Mouse (Mus musculus): ENCODE results near the gene Wasf1.
A peak's percentile ranks its signal among the peaks of the same experiment; 100 is the strongest.

Wasf1 gene

GRCm38 (mm10) chr10:40882831-40883643 is at the start of gene Wasf1, which contains the start of gene Cdc40:
Gene Wasf1, plus strand, starts transcription at chr10:40883475.
Gene Cdc40, minus strand, starts transcription at chr10:40883311.
- DNase-seq (ENCODE audit: low spot score in 2 of 2): peak; percentile 87

DNA sequence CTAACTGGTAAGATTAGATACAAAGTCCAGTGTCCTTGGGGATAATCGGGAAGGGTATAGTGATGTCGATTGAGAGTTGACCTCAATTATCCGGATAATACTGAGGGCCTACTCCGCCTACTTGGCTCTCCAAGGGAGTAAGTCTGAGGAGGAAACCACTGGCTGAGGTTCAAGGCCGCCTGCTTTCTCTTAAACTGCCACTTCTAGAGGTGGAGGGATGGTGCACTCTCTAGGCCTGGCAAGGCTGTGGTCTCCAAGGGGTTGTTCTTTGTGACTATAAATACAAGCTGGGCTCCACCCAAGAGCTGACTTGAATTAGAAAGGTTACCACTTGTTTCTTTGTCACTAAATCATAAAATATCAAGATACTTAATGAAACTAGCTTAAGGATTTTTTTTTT is 43.2 kb upstream of the Wasf1 start:
- no peak for DNase-seq (ENCODE audit: low spot score in 2 of 2)

DNA sequence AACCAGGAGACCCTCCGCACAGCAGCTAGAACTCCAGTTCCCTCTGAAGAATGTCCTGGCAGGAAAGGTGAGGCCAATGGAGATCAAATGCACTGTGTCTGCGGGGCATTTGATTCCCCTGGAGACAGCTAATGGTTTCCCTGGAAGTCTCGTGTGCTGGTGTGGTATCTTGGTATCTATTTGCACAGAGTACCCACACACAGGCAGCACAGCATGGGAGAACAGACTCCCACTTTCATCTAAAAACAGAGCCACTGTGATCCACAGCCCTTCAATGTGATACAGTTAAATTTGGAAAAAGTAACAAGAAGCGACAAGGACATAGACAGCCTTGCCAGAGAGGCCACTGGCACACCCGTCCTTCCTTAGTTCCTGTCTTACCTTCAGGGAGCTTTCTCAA is 39.4 kb upstream of the Wasf1 start:
- no peak for DNase-seq (ENCODE audit: low spot score in 2 of 2)

DNA sequence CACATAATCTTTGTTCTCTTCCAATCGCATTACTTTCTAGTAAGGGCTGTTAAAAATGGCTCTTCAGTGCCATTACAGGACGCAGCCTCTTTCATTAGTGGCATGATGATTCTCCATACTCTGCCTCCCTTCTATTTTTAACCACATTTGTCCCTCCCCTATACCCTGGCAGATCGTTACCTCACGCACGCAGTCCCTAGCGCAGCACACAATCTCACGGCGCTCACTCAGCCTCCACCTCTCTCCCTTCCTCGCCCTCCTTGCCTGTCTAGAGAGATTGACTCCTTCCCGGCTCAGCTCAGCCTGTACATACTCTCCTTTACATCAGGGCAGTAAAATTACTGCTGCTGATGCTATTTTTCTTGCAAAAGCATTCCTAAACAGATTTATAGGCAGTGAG is 38.7 kb upstream of the Wasf1 start:
- DNase-seq (ENCODE audit: low spot score in 2 of 2): no peak

GRCm38 (mm10) chr10:40845626-40846025 is 37.6 kb upstream of the Wasf1 start:
- no peak for DNase-seq (ENCODE audit: low spot score in 2 of 2)

DNA sequence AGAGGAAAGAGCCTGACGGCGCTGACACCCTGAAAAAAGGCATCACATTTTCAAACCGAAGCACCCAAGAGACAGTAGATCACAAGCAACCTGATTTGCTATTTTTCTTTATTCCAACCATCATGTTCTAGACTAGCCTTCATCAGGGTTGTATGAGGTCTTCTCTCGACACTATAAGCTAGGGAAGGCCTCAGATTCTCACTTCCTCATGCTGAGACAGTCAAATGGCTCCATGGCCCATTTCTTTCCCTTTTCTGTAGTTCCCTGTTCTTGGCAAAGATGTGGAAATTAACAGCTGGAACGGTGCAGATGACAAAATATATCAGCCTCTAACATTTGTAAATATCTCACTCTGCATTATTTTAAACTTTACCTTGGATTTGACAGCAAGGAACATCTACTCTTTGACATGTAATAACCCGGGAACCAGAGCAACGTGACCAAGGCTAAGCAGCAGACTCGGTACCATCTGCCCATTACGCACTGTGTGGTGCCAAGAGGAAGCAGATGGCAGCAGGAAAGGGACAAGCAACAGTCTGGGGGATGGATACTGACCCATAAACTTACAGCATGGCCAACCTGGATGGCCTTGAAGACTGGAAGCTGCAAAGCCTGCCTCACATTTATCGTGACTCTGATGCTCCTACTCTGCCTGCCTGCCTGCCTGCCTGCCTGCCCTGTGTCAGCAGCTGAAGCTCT is 36.0 kb upstream of the Wasf1 start:
- no peak for DNase-seq (ENCODE audit: low spot score in 2 of 2)

DNA sequence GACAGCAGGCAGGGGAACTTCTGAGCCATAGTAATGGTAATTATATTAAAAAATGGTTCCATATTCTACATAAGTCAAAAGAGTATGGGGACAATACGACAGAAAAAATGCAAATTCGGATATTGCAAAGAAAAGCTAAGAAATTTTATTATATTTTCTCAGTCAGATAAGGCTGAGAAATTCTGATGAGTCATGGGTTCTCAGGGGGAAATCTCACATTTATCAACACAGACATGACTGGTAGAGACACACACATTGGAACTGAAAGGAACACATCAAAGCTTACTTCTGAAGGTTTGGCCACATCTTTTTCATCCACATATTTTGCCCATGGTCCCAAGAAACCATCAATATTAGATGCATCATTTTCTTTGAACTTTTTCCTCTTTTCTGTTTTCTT is 32.6 kb upstream of the Wasf1 start:
- DNase-seq (ENCODE audit: low spot score in 2 of 2): no peak

DNA sequence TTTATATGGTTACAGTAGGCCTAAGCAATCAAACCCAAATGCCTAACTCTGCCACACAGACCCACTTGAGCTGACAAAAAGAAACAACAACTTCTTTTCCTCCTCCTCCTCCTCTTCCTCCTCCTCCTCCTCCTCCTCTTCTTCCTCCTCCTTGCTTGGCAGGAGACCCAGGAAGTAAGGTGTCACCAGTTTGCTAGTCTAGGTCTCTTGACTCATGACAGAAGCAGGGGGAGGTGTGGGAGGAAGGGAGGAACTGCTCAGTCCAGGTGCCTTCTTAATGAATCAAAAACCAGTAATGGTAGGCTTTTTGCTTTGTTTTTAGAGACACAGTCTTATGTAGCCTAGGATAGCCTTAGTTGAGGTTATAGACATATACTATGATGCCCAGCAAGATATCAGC is 32.1 kb upstream of the Wasf1 start:
- no peak for DNase-seq (ENCODE audit: low spot score in 2 of 2)

DNA sequence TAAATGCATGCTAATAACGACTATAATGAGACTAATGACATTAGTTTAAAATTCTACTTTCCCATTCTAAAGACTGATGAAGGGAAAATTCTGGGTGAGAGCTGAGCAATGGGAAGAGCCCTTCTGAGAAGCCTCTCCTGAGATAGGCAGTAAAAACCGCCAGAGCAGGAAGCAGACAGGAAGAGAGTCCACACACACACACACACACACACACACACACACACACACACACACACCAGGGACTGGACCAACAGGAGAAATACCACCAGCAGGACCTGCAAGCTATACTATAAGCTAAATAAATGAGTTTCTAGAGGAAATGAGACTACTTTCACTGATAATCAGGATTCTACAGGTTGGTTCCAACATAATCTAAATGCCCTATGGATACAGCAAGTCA is 27.7 kb upstream of the Wasf1 start:
- no peak for DNase-seq (ENCODE audit: low spot score in 2 of 2)

DNA sequence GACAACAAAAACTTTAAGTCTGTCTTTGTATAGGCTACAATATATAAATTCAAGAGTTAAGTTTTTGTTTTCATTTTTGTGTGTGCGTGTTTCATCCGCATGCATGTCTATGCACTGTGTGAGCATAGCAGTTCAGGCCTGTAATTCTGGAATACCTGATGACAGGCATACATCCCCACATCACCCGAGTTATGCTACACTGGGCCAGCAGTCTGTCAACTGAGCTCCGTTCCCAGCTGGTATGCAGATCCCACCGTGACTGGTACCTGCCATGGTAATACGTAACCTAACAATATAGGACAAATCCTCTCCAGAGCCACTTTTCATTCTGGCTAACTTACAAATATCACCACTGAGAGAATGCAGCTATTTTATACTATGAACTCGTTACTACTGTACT is 26.6 kb upstream of the Wasf1 start:
- no peak for DNase-seq (ENCODE audit: low spot score in 2 of 2)

- DNase-seq (ENCODE audit: low spot score in 2 of 2): no peak
These were observed 25.7 kb upstream of the Wasf1 start for GRCm38 (mm10) chr10:40857599-40857998.

- no peak for DNase-seq (ENCODE audit: low spot score in 2 of 2)
These were observed 15.2 kb upstream of the Wasf1 start for GRCm38 (mm10) chr10:40868081-40868480.

GRCm38 (mm10) chr10:40871301-40871700 is 12.0 kb upstream of the Wasf1 start:
- DNase-seq (ENCODE audit: low spot score in 2 of 2): no peak

- DNase-seq (ENCODE audit: low spot score in 2 of 2): no peak
These were observed 11.2 kb upstream of the Wasf1 start for GRCm38 (mm10) chr10:40872052-40872451.

GRCm38 (mm10) chr10:40878246-40878645 is 5.0 kb upstream of the Wasf1 start:
- DNase-seq (ENCODE audit: low spot score in 2 of 2): no peak

- DNase-seq (ENCODE audit: low spot score in 2 of 2): no peak
These were observed 3.3 kb upstream of the Wasf1 start for GRCm38 (mm10) chr10:40879969-40880368.

- DNase-seq (ENCODE audit: low spot score in 2 of 2): no peak
These were observed 2.0 kb upstream of the Wasf1 start for GRCm38 (mm10) chr10:40881236-40881635.

GRCm38 (mm10) chr10:40882333-40882732 is 942 bp upstream of the Wasf1 start:
- no peak for DNase-seq (ENCODE audit: low spot score in 2 of 2)

DNA sequence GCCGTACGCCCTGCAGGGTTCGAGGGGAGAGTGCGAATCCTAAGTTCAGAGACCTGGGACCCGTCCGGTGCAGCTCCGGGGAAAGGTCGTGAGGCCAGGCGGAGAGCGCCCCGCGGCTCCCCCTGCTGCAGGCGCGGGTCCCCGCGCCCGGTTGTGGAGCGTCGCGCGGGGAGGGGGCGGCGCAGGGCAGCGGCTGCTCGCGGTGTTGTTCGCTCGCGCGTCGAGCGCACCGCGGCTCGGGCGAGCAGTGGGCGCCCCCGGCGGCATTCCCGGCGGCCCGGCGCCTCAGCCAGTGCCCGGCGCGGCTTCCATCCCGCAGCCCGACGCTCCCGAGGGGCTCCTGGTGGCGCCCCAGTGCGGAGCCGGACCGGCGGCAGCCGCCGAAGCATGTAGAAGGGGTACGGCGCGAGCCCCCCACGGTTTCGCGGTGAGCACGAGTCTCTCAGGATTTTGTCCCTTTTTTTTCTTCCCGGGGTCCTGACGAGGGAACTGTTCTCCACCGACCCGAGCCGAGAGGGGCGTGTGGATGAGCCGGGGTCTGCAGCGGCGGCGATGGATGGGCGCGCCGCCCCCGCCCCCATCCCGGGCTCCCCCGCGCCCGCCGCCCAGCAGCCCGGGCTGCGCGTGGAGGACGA is 486 bp downstream of the Wasf1 start:
- DNase-seq (ENCODE audit: low spot score in 2 of 2): peak in 1 of 2 experiments; percentile 19

DNA sequence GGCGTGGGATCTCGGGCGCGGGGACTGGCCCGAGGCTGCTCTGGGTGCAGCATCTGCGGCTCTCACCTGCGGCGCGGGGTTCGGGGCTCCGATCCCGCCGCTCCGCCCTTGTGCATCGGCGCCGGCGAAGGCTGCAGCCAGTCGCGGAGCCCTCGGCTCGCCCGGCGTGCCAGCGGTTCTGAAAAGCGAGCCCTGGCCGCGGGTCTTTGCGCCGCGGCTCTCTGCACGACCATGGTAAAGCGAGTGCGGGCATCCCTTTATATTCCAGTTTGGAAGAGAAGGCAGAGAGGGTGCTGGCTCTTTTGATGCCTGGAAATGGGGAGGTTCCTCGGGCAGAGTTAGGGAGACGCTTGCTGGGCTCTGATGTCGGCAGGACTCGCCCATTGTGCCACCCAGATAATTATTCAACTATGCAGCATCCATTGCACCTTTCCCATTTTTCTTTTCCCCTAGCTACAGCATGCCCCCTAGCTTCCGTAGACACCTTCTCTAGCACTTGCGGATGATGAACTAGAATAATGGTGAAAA is 1.1 kb downstream of the Wasf1 start:
- peak; percentile 8 to 22 for DNase-seq (ENCODE audit: low spot score in 2 of 2)

DNA sequence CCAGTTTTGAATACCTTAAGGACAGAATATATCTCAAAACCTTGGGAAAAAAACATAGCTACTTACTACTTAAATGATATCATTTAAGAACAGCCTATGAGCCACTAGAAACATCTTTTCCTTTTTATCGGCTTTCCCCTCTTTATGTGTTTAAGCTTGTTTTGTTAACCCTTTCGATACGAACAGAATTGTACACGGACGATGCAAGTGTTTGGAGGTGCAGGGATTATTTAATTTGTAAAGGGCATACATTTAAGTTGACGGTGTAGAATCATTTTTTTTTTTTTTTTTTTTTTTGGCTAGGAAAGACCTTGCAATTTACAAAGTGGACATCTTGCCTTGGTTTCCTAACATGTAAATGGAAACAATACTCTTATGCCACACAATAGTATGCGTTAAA is 2.2 kb downstream of the Wasf1 start:
- no peak for DNase-seq (ENCODE audit: low spot score in 2 of 2)

DNA sequence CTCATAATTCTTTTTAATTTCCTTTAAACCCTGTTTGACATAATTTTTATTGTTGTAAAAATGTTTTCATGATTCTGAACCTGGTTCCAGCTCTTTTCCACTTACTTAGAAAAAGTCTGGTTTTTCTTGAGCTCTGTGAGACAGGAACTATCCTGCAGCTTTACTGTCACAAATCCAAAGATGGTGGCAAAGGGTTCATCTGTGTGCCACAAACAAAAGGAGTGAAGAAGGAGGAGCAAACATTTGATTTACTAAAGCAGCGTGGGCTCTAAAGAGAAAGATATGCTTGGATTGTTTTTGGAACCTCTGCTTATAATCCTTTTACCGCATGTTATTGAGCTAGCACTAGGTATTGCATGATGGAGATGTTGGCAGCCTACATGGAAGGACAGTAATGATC is 4.0 kb downstream of the Wasf1 start:
- no peak for DNase-seq (ENCODE audit: low spot score in 2 of 2)

- no peak for DNase-seq (ENCODE audit: low spot score in 2 of 2)
These were observed 5.9 kb downstream of the Wasf1 start for GRCm38 (mm10) chr10:40889146-40889545.

Data from thymus, postnatal 10 days (tissue).